Mouse (Mus musculus): ENCODE data around the gene Vangl2.

- TF ChIP-seq CTCF (IDR thresholded peaks at IDR 0.05; ENCODE audit: low read depth), result no peak
- no peak for TF ChIP-seq EP300 (IDR thresholded peaks at IDR 0.05; ENCODE audit: low read depth)
Observed at GRCm38 (mm10) chr1:172024140-172024895, 3.9 kb downstream of the Vangl2 start.
